Mouse (Mus musculus) testis, postnatal 10 days (tissue): ENCODE measurements around the gene Gucy2c.

Experiments
- DNase-seq: peaks from one replicate; pipeline ENCODE4 v3.0.0; 2021; ENCODE audit warnings: low spot score

Gucy2c gene

GRCm38 (mm10) chr6:136661706-136662016 is 119.9 kb downstream of the Gucy2c start, which contains the start of gene Plbd1:
Gene Plbd1, minus strand, starts transcription at chr6:136661928.
- DNase-seq: peak; percentile 68

DNA sequence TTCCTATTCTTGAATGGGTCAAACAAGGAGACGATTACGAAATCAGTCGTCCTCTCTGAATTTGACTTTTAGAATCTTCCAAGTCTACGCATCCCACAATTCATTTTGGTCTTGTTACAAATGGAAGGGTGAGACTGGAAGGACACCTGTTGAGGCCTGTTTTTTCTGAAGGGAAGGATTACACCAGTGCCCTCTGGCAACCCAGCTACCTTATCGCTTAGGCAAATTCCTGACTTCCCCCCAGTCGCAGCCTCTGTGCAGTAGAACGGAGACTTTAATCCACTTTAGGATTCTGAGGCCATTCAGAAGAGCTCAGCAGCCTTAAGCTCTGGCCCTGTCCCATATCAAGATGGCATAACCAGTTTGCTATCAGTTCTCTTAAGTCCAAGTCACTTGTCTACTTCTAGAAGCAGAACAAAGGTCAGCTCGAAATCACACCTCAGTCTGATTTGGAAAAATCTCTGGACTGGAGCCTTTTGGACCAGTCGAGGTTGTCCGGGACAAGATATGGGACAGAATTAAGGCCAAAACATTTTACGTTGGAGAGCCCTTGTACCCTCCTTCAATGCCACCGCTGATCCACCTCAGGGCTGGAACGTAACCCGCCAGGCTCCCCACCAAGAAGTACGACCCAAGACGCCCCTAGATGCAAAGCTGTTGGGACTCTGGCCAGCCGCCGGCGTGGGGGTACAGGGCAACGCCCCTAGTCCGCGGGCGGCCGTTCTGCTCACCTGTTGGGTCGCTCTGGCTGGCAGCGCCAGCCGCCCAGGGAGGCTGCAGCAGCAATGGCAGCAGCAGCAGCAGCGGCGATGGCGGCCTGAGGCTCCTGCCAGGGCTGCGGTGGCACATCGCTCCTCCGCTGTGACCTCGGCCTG is 120.5 kb downstream of the Gucy2c start:
- DNase-seq: no peak

- no peak for DNase-seq
Measured at GRCm38 (mm10) chr6:136659226-136659625, 122.3 kb downstream of the Gucy2c start.

DNA sequence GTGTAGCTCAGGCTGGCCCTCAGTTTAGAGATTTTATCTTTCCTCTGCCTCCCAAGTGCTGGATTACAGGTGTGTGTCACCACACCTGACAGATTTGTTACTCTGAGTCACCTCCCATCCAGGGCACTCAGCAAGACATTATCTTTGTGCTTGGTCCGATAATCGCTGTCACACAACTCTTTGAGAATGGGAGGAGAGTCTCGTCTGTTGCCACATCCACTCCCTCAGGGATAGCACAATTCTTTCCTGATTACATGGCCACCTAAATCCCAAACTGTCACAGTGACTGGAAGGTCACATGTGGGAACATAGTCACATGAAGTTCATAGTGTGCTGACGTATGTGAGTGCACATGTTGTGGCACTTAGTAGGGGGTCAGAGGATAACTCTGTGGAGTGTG is 123.3 kb downstream of the Gucy2c start:
- DNase-seq: no peak

DNA sequence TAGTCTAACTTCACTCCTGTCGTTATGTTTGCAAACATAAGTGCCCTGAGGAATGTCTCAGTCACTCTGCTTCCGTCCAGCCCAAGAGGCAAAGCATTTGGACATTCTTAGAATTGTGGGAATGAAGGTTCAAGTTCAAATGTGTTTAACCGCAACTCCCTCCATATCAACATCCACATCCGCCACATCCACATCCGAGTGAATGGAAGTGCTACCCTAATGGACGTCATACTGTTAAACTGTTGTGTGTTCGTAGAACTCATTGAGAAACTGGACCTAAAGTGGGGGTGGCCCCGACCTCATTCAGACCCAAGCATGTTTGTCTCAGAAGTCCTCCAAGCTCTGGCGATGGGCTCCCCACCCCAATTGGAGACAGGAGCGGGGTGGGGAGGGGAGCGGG is 125.8 kb downstream of the Gucy2c start:
- DNase-seq: no peak

GRCm38 (mm10) chr6:136654470-136654869 is 127.1 kb downstream of the Gucy2c start:
- DNase-seq: no peak

GRCm38 (mm10) chr6:136653331-136653730 is 128.2 kb downstream of the Gucy2c start:
- no peak for DNase-seq

- no peak for DNase-seq
Measured at GRCm38 (mm10) chr6:136650664-136651063, 130.9 kb downstream of the Gucy2c start.

GRCm38 (mm10) chr6:136647455-136647861 is 134.1 kb downstream of the Gucy2c start:
- no peak for DNase-seq
